Mouse (Mus musculus) liver, adult 2 months (tissue): ENCODE data around the gene Ip6k2.

Experiments used
- CTCF ChIP-seq: fragments of 200-500 bp; IDR thresholded peaks from 2 replicates; pipeline ENCODE4 v1.5.1; 2011; ENCODE audit warnings: low read depth, low read length, control low read depth
- POLR2A ChIP-seq: fragments of 200-500 bp; IDR thresholded peaks from 2 replicates; pipeline ENCODE4 v1.6.1; 2011; ENCODE audit warnings: low read length, control low read depth; ENCODE audit not compliant: insufficient read depth; ENCODE audit errors: extremely low read depth

DNA sequence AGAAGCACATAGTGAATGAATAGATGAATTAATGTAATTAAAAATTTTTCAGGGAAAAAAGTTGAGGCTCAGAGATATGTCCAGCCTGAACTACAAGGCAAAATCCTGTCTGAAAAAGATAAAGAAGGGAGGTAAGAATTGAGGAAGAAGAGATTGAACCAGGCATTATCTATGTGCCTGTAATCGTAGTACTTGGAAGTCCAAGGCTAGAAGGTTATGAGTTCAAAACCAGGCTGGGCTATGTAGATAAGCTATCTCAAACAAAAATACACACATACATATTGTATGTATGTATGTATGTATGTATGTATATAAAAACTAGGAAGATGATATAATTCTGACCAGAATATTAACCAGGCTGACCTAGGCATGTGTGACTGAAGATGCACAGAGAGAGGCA lies 8.7 kb downstream of the Ip6k2 start:
- TF ChIP-seq POLR2A (no peak), CTCF (no peak)
